Mouse (Mus musculus) MEL (cell line): ENCODE results near the gene Neu2. TPM values are rescaled to one million over a fixed set of nuclear protein-coding genes. Genes with fewer than 3 reads are reported as not detected.
A peak's percentile ranks its signal among the peaks of the same experiment; 100 is the strongest.

Experiments used
- DNase-seq: peaks from one replicate; pipeline ENCODE4 v3.0.0; 2011; ENCODE audit warnings: low read depth, low spot score
- H3K27ac ChIP-seq: 2 replicates; pipeline ENCODE4 v1.5.1; 2012; ENCODE audit warnings: low read depth, mild to moderate bottlenecking, control low read depth, low read length, moderate library complexity; ENCODE audit not compliant: control insufficient read depth
- H3K27me3 ChIP-seq, 2 experiments: fragments of 150-350 bp in 1 of 2; sonication (generic) in 1 of 2; 2 replicates each; pipeline ENCODE4 v1.6.1; 2012; ENCODE audit warnings: low read length in 2 of 2, mild to moderate bottlenecking in 2 of 2, improper control_type of control experiment in 1 of 2, moderate library complexity in 1 of 2; ENCODE audit not compliant: insufficient read depth in 2 of 2, control insufficient read depth in 1 of 2
- H3K36me3 ChIP-seq, 2 experiments: 2 replicates each; pipeline ENCODE4 v1.6.1; 2012 to 2014; ENCODE audit warnings: low read length in 2 of 2, improper control_type of control experiment in 1 of 2, inconsistent platforms in 1 of 2, mild to moderate bottlenecking in 1 of 2; ENCODE audit not compliant: insufficient read depth in 2 of 2, control insufficient read depth in 1 of 2
- H3K4me1 ChIP-seq, 2 experiments: fragments of 150-350 bp in 1 of 2; sonication (generic) in 1 of 2; 2 replicates each; pipeline ENCODE4 v1.6.1; 2012; ENCODE audit warnings: low read length in 2 of 2, improper control_type of control experiment in 1 of 2, mild to moderate bottlenecking in 1 of 2; ENCODE audit not compliant: insufficient read depth in 2 of 2, control insufficient read depth in 1 of 2
- H3K4me3 ChIP-seq, 2 experiments: fragments of 150-350 bp in 1 of 2; sonication (generic) in 1 of 2; 2 replicates each; pipeline ENCODE4 v1.5.1; 2012; ENCODE audit warnings: low read depth in 2 of 2, low read length in 2 of 2, mild to moderate bottlenecking in 2 of 2, moderate library complexity in 2 of 2, control low read depth in 1 of 2, improper control_type of control experiment in 1 of 2; ENCODE audit not compliant: control insufficient read depth in 1 of 2, insufficient read depth in 1 of 2
- H3K79me2 ChIP-seq: 2 replicates; pipeline ENCODE4 v1.6.1; 2012; ENCODE audit warnings: mild to moderate bottlenecking, low read length, moderate library complexity; ENCODE audit not compliant: control insufficient read depth, poor library complexity, insufficient read depth
- H3K9ac ChIP-seq: 2 replicates; pipeline ENCODE4 v1.6.1; 2012; ENCODE audit warnings: low read depth, mild to moderate bottlenecking, control low read depth, low read length, moderate library complexity; ENCODE audit not compliant: control insufficient read depth, poor library complexity, severe bottlenecking
- H3K9me3 ChIP-seq: fragments of 150-350 bp; sonication (generic); replicated peaks from 2 replicates; pipeline ENCODE4 v1.6.1; 2012; ENCODE audit warnings: mild to moderate bottlenecking, low read length, improper control_type of control experiment, moderate library complexity; ENCODE audit not compliant: insufficient read depth
- CHD1 ChIP-seq: IDR thresholded peaks from 2 replicates; pipeline ENCODE4 v1.6.1; 2012; ENCODE audit warnings: low read depth, mild to moderate bottlenecking, inconsistent platforms, low read length, improper control_type of control experiment
- CHD2 ChIP-seq: IDR thresholded peaks from 2 replicates; pipeline ENCODE4 v1.6.1; 2011; ENCODE audit warnings: low read length, improper control_type of control experiment
- E2F4 ChIP-seq: IDR thresholded peaks from 2 replicates; pipeline ENCODE4 v1.6.1; 2011; ENCODE audit warnings: low read depth, low read length, improper control_type of control experiment, borderline replicate concordance
- ELF1 ChIP-seq: IDR thresholded peaks from 2 replicates; pipeline ENCODE4 v1.6.1; 2014; ENCODE audit warnings: low read depth, mild to moderate bottlenecking, inconsistent platforms, low read length, improper control_type of control experiment, moderate library complexity
- ETS1 ChIP-seq: IDR thresholded peaks from 2 replicates; pipeline ENCODE4 v1.6.1; 2012; ENCODE audit warnings: low read depth, mild to moderate bottlenecking, inconsistent platforms, low read length, improper control_type of control experiment, moderate library complexity
- GABPA ChIP-seq: IDR thresholded peaks from 2 replicates; pipeline ENCODE4 v1.6.1; 2012; ENCODE audit warnings: low read depth, mild to moderate bottlenecking, inconsistent platforms, low read length, improper control_type of control experiment, moderate library complexity
- GATA1 ChIP-seq: IDR thresholded peaks from 2 replicates; pipeline ENCODE4 v1.6.1; 2011; ENCODE audit warnings: low read depth, low read length, improper control_type of control experiment
- JUND ChIP-seq: IDR thresholded peaks from 2 replicates; pipeline ENCODE4 v1.6.1; 2011; ENCODE audit warnings: low read depth, mild to moderate bottlenecking, improper control_type of control experiment, low read length
- KAT2A ChIP-seq: conservative IDR thresholded peaks from 2 replicates; pipeline ENCODE4 v1.6.1; 2012; ENCODE audit warnings: low read depth, low read length, improper control_type of control experiment, inconsistent platforms
- MAX ChIP-seq: IDR thresholded peaks from 2 replicates; pipeline ENCODE4 v1.6.1; 2011; ENCODE audit warnings: low read length, improper control_type of control experiment
- MAZ ChIP-seq: IDR thresholded peaks from 2 replicates; pipeline ENCODE4 v1.6.1; 2012; ENCODE audit warnings: low read depth, mild to moderate bottlenecking, inconsistent platforms, low read length, improper control_type of control experiment
- MEF2A ChIP-seq: IDR thresholded peaks from 2 replicates; pipeline ENCODE4 v1.6.1; 2014; ENCODE audit warnings: low read depth, mild to moderate bottlenecking, inconsistent platforms, low read length, improper control_type of control experiment; ENCODE audit not compliant: poor library complexity, insufficient replicate concordance, severe bottlenecking; ENCODE audit errors: extremely low read depth
- MYB ChIP-seq: IDR thresholded peaks from 2 replicates; pipeline ENCODE4 v1.6.1; 2011; ENCODE audit warnings: mild to moderate bottlenecking, low read depth, low read length, improper control_type of control experiment
- MYC ChIP-seq: IDR thresholded peaks from 2 replicates; pipeline ENCODE4 v1.6.1; 2011; ENCODE audit warnings: low read depth, mild to moderate bottlenecking, low read length, improper control_type of control experiment, moderate library complexity
- NELFE ChIP-seq: IDR thresholded peaks from 2 replicates; pipeline ENCODE4 v1.6.1; 2011; ENCODE audit warnings: low read depth, low read length, improper control_type of control experiment
- NRF1 ChIP-seq: IDR thresholded peaks from 2 replicates; pipeline ENCODE4 v1.6.1; 2014; ENCODE audit warnings: low read depth, mild to moderate bottlenecking, inconsistent platforms, low read length, improper control_type of control experiment, moderate library complexity; ENCODE audit not compliant: poor library complexity, insufficient read depth, severe bottlenecking
- POLR2A ChIP-seq, 2 experiments: IDR thresholded peaks; 2 replicates each; pipeline ENCODE4 v1.6.1; 2011 to 2012; ENCODE audit warnings: low read length in 2 of 2, mild to moderate bottlenecking in 2 of 2, control low read depth in 1 of 2, improper control_type of control experiment in 1 of 2, low read depth in 1 of 2, moderate library complexity in 1 of 2; ENCODE audit not compliant: control insufficient read depth in 1 of 2, insufficient read depth in 1 of 2, poor library complexity in 1 of 2
- POLR2AphosphoS5 ChIP-seq: IDR thresholded peaks from 2 replicates; pipeline ENCODE4 v1.6.1; 2012; ENCODE audit warnings: low read depth, borderline replicate concordance, mild to moderate bottlenecking, inconsistent platforms, low read length, moderate library complexity, mixed read lengths
- RCOR1 ChIP-seq: IDR thresholded peaks from 2 replicates; pipeline ENCODE4 v1.6.1; 2012; ENCODE audit warnings: low read depth, mild to moderate bottlenecking, inconsistent platforms, low read length, improper control_type of control experiment
- SIN3A ChIP-seq: IDR thresholded peaks from 2 replicates; pipeline ENCODE4 v1.6.1; 2012; ENCODE audit warnings: low read length, improper control_type of control experiment, inconsistent platforms
- SMC3 ChIP-seq: IDR thresholded peaks from 2 replicates; pipeline ENCODE4 v1.6.1; 2011; ENCODE audit warnings: low read depth, low read length, improper control_type of control experiment
- TAL1 ChIP-seq: IDR thresholded peaks from 2 replicates; pipeline ENCODE4 v1.6.1; 2012; ENCODE audit warnings: mild to moderate bottlenecking, inconsistent platforms, low read length, moderate library complexity, mixed read lengths
- TBP ChIP-seq: IDR thresholded peaks from 2 replicates; pipeline ENCODE4 v1.8.0; 2011; ENCODE audit warnings: low read depth, low read length, improper control_type of control experiment
- TCF12 ChIP-seq: IDR thresholded peaks from 2 replicates; pipeline ENCODE4 v1.6.1; 2014; ENCODE audit warnings: low read depth, mild to moderate bottlenecking, inconsistent platforms, low read length, improper control_type of control experiment, moderate library complexity
- UBTF ChIP-seq: IDR thresholded peaks from 2 replicates; pipeline ENCODE4 v1.6.1; 2012; ENCODE audit warnings: low read depth, mild to moderate bottlenecking, inconsistent platforms, low read length, improper control_type of control experiment, moderate library complexity, borderline replicate concordance; ENCODE audit not compliant: insufficient read depth
- USF1 ChIP-seq: IDR thresholded peaks from 2 replicates; pipeline ENCODE4 v1.6.1; 2014; ENCODE audit warnings: low read depth, mild to moderate bottlenecking, inconsistent platforms, low read length, improper control_type of control experiment, moderate library complexity
- ZKSCAN1 ChIP-seq: IDR thresholded peaks from 2 replicates; pipeline ENCODE4 v1.6.1; 2012; ENCODE audit warnings: low read depth, mild to moderate bottlenecking, inconsistent platforms, low read length, improper control_type of control experiment, moderate library complexity
- ZNF384 ChIP-seq: IDR thresholded peaks from 2 replicates; pipeline ENCODE4 v1.6.1; 2012; ENCODE audit warnings: low read depth, mild to moderate bottlenecking, inconsistent platforms, low read length, improper control_type of control experiment
- polyA plus RNA-seq, 2 experiments: library from polyadenylated mRNA; stranded (reverse) in 1 of 2; unstranded in 1 of 2; fragments of >175 nt in 1 of 2; fragments of >200 nt in 1 of 2; gene quantifications; 2 replicates each; pipeline versions ENCODE4 v1.2.1 to v1.2.4; 2012; ENCODE audit warnings: low replicate concordance in 2 of 2, low read depth in 1 of 2; ENCODE audit not compliant: insufficient read length in 2 of 2, insufficient read depth in 1 of 2, missing spikeins in 1 of 2
- total RNA-seq: library from RNA; depleted of rRNA; stranded (reverse); fragments of 300-350 nt; gene quantifications from 2 replicates; pipeline ENCODE4 v1.2.3, GENCODE M21; 2012

The Neu2 gene
- total and polyA plus RNA-seq, 3 experiments, result not detected

DNA sequence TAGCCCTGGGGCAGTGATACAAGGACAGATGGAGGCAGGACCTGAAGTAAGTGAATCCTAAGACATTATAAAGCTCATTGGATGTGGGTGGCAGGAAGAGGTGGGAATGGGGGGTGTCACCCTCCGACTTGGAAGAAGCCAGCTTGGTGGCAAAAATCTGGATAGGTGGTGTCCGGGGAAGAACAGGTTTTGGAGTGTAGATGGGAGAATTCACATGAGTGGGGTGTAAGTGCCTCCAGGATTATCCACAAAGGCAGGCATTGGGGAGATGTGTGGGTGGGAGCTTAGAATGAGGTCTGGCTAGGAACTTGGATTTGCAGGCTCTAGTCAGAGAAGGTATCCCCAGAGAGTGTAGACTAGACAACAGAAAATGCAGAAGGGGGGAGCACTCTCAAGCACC lies 95.6 kb downstream of the Neu2 start:
- no peak for DNase-seq
- H3K27ac ChIP-seq, result no peak overlapping the region
- peaks cover 0 to 7% of the 10 kb centered on the region in 2 experiments; a peak in 1 of 4 replicates for H3K4me1 ChIP-seq
- peaks cover 8 to 10% of the 10 kb centered on the region in 2 experiments for H3K27me3 ChIP-seq
- H3K36me3 ChIP-seq, result peaks cover 0 to 5% of the 10 kb centered on the region in 2 experiments; a peak in 2 of 4 replicates
- H3K4me3 ChIP-seq, result no peak overlapping the region
- TF ChIP-seq CHD2 (no peak), MEF2A (no peak), GABPA (no peak), TCF12 (no peak), CHD1 (no peak), GATA1 (no peak), MAZ (no peak), TAL1 (no peak), ELF1 (no peak), SMC3 (no peak), NELFE (no peak), NRF1 (no peak), RCOR1 (no peak), MAX (no peak), MYB (no peak)
- no peaks in the 10 kb centered on the region for H3K9me3 ChIP-seq
- no peaks in the 10 kb centered on the region for H3K79me2 ChIP-seq
- no peak overlapping the region for H3K9ac ChIP-seq

- H3K27ac ChIP-seq, result no peak overlapping the region
- peak; percentile 55 for DNase-seq
- H3K9ac ChIP-seq, result peak overlapping the region; percentile 18; the same call in 1 of the 2 replicates
- no peaks in the 10 kb centered on the region for H3K9me3 ChIP-seq
- TF ChIP-seq SMC3 (no peak), GABPA (no peak), USF1 (0 out of 2 replicates have a peak, but pooled peaks have one; percentile 5), UBTF (no peak), POLR2AphosphoS5 (no peak), SIN3A (0 out of 2 replicates have a peak, but pooled peaks have one; percentile 48), POLR2A (IDR thresholded peaks at IDR 0.05; ENCODE audit: control insufficient read depth in 1 of 2, insufficient read depth in 1 of 2, low read depth in 1 of 2, low read length in 2 of 2, poor library complexity in 1 of 2) (no peak), ZKSCAN1 (no peak), KAT2A (no peak), RCOR1 (0 out of 2 replicates have a peak, but pooled peaks have one; percentile 14), TAL1 (no peak), E2F4 (no peak), ZNF384 (peak; percentile 58), TBP (no peak), MAZ (no peak), MYC (no peak), JUND (no peak), ETS1 (0 out of 2 replicates have a peak, but pooled peaks have one; percentile 16), NRF1 (no peak)
- TF ChIP-seq, all 39 proteins: peak for 5
- peaks cover 0 to 7% of the 10 kb centered on the region in 2 experiments; a peak in 1 of 4 replicates for H3K4me1 ChIP-seq
- H3K4me3 ChIP-seq, result peak overlapping the region; percentile 3 to 43; a peak in 3 of 4 replicates
- H3K27me3 ChIP-seq, result peaks cover 4 to 6% of the 10 kb centered on the region in 2 experiments
- peaks cover 0 to 5% of the 10 kb centered on the region in 2 experiments; a peak in 2 of 4 replicates for H3K36me3 ChIP-seq
- H3K79me2 ChIP-seq, result no peaks in the 10 kb centered on the region
These were observed 97.8 kb downstream of the Neu2 start for GRCm38 (mm10) chr1:87607385-87608091.
